Mouse (Mus musculus) olfactory bulb, adult 2 months (tissue): ENCODE results near the gene Tmem88.

Experiments
- CTCF ChIP-seq: fragments of 200-500 bp; IDR thresholded peaks from 2 replicates; pipeline ENCODE4 v1.5.1; 2012; ENCODE audit warnings: low read depth, mild to moderate bottlenecking, low read length, moderate library complexity; ENCODE audit not compliant: insufficient read depth
- POLR2A ChIP-seq: fragments of 200-500 bp; IDR thresholded peaks from 2 replicates; pipeline ENCODE4 v1.6.1; 2012; ENCODE audit warnings: mild to moderate bottlenecking, low read depth, low read length, moderate library complexity; ENCODE audit not compliant: insufficient read depth

- TF ChIP-seq CTCF (no peak), POLR2A (no peak)
Observed at GRCm38 (mm10) chr11:69399201-69400082, 1.4 kb upstream of the Tmem88 start.
